Mouse (Mus musculus): Measurements from ENCODE around the gene Gm11639. TPM values are rescaled to one million over a fixed set of nuclear protein-coding genes. Genes with fewer than 3 reads are reported as not detected.

Gm11639 gene
- total and polyA plus RNA-seq, 3 experiments, result 0.02 to 0.05 TPM; not detected in 1

- Histone ChIP-seq H3K36me3 (ENCODE audit: control insufficient read depth, insufficient read depth, low read length) (no peaks in the 10 kb centered on the region), H3K79me2 (replicated peaks; ENCODE audit: control insufficient read depth, insufficient read depth, low read length) (no peaks in the 10 kb centered on the region), H3K27me3 (ENCODE audit: control insufficient read depth, insufficient read depth, low read length) (no peaks in the 10 kb centered on the region), H3K9ac (ENCODE audit: low read depth, low read length) (no peak overlapping the region), H3K4me1 (ENCODE audit: control insufficient read depth, insufficient read depth, low read length) (no peaks in the 10 kb centered on the region), H3K4me3 (no peak overlapping the region), H3K27ac (no peak overlapping the region)
- intact Hi-C loops (cut with DNase I), result no loop called here
- WGBS, result 40% methylated on average over 3 of the region's 3 CpGs
- TF ChIP-seq CTCF (IDR thresholded peaks at IDR 0.05) (no peak), EP300 (IDR thresholded peaks at IDR 0.05; ENCODE audit: insufficient read depth, low read depth, low read length) (no peak), POLR2A (IDR thresholded peaks at IDR 0.05; ENCODE audit: insufficient read depth, low read depth, low read length) (no peak)
- no peak for DNase-seq
These were observed 463.8 kb downstream of the Gm11639 start for GRCm38 (mm10) chr11:105149353-105149752.

- no peak for DNase-seq
- intact Hi-C loops (cut with DNase I), result no loop called here
- no peak overlapping the region for H3K27ac ChIP-seq
- no peaks in the 10 kb centered on the region for H3K27me3 ChIP-seq (ENCODE audit: control insufficient read depth, insufficient read depth, low read length)
- H3K4me3 ChIP-seq, result no peak overlapping the region
- no peaks in the 10 kb centered on the region for H3K4me1 ChIP-seq (ENCODE audit: control insufficient read depth, insufficient read depth, low read length)
- H3K79me2 ChIP-seq (replicated peaks; ENCODE audit: control insufficient read depth, insufficient read depth, low read length), result no peaks in the 10 kb centered on the region
- no peak for TF ChIP-seq CTCF (IDR thresholded peaks at IDR 0.05)
- no peak for TF ChIP-seq POLR2A (IDR thresholded peaks at IDR 0.05; ENCODE audit: insufficient read depth, low read depth, low read length)
- no peak for TF ChIP-seq EP300 (IDR thresholded peaks at IDR 0.05; ENCODE audit: insufficient read depth, low read depth, low read length)
- H3K36me3 ChIP-seq (ENCODE audit: control insufficient read depth, insufficient read depth, low read length), result no peaks in the 10 kb centered on the region
- H3K9ac ChIP-seq (ENCODE audit: low read depth, low read length), result no peak overlapping the region
- 75% methylated on average over 1 of the region's 1 CpGs for WGBS
These were observed 464.3 kb downstream of the Gm11639 start for GRCm38 (mm10) chr11:105149766-105150165.

- 57% methylated on average over 4 of the region's 4 CpGs for WGBS
- DNase-seq, result no peak
- no peaks in the 10 kb centered on the region for H3K79me2 ChIP-seq (replicated peaks; ENCODE audit: control insufficient read depth, insufficient read depth, low read length)
- no peaks in the 10 kb centered on the region for H3K4me1 ChIP-seq (ENCODE audit: control insufficient read depth, insufficient read depth, low read length)
- TF ChIP-seq POLR2A (IDR thresholded peaks at IDR 0.05; ENCODE audit: insufficient read depth, low read depth, low read length) (no peak), CTCF (IDR thresholded peaks at IDR 0.05) (no peak), EP300 (IDR thresholded peaks at IDR 0.05; ENCODE audit: insufficient read depth, low read depth, low read length) (no peak)
- intact Hi-C loops (cut with DNase I), result no loop called here
- no peak overlapping the region for H3K9ac ChIP-seq (ENCODE audit: low read depth, low read length)
- no peak overlapping the region for H3K27ac ChIP-seq
- H3K27me3 ChIP-seq (ENCODE audit: control insufficient read depth, insufficient read depth, low read length), result no peaks in the 10 kb centered on the region
- H3K4me3 ChIP-seq, result no peak overlapping the region
- no peaks in the 10 kb centered on the region for H3K36me3 ChIP-seq (ENCODE audit: control insufficient read depth, insufficient read depth, low read length)
These were observed 465.2 kb downstream of the Gm11639 start for GRCm38 (mm10) chr11:105150691-105151090.

DNA sequence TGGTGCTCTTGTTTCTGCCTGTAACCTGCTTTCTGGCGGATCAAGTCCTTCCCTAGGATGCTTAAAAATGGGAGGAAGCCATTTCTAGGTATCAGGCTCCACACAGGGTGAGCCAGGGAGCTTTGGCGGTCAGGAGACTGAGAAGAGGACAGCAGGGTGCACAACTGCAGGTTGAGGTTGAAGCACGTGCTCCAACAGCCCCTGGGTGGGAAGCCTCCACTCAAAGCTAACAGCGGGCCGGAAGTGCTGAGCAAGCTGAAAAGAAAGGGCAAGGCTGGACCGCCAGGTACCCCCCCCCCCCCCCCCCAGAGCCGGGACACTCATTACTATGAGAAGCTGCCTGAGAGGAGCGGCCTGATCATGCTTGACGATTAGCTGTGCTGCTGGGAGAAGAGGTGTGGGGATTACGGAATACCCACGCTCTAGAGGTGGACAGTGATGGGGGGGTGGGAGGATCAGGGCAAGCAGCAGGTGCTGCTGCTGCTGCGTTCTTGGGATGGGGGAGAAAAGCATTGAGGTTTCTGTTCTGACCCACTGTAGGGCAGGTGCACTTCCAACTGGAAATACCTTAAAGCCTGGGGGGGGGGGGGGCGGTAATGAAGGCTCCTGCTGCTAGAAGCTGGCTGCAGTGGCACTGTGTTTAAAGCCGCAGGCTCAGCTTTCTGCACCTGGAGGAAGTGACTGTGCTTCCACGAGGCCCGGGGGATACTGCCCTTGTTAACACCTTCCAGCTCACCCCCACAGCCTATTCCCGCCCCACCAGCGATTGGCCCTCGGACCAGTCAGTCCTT is 465.9 kb downstream of the Gm11639 start:
- intact Hi-C loops (cut with DNase I), result no loop called here
- no peak overlapping the region for H3K27ac ChIP-seq
- H3K36me3 ChIP-seq (ENCODE audit: control insufficient read depth, insufficient read depth, low read length), result no peaks in the 10 kb centered on the region
- no peak for DNase-seq
- no peak for TF ChIP-seq CTCF (IDR thresholded peaks at IDR 0.05)
- no peak for TF ChIP-seq POLR2A (IDR thresholded peaks at IDR 0.05; ENCODE audit: insufficient read depth, low read depth, low read length)
- no peak for TF ChIP-seq EP300 (IDR thresholded peaks at IDR 0.05; ENCODE audit: insufficient read depth, low read depth, low read length)
- H3K9ac ChIP-seq (ENCODE audit: low read depth, low read length), result no peak overlapping the region
- 25% methylated on average over 19 of the region's 19 CpGs for WGBS
- H3K4me3 ChIP-seq, result no peak overlapping the region
- no peaks in the 10 kb centered on the region for H3K79me2 ChIP-seq (replicated peaks; ENCODE audit: control insufficient read depth, insufficient read depth, low read length)
- no peaks in the 10 kb centered on the region for H3K4me1 ChIP-seq (ENCODE audit: control insufficient read depth, insufficient read depth, low read length)
- H3K27me3 ChIP-seq (ENCODE audit: control insufficient read depth, insufficient read depth, low read length), result no peaks in the 10 kb centered on the region

DNA sequence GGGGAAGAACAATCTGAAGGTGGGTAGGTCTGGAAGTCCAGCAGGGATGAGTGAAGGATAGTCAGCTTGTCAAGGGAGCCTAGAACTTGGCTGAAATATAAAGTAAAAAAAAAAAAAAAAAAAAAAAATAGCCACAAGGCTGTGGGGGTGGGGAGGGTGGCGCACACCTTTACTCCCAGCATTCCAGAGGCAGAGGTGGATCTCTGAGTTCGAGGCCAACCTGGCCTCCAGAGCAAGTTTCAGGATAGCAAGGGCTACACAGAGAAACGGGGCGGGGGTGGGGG is 466.5 kb downstream of the Gm11639 start:
- 52% methylated on average over 4 of the region's 4 CpGs for WGBS
- H3K4me1 ChIP-seq (ENCODE audit: control insufficient read depth, insufficient read depth, low read length), result no peaks in the 10 kb centered on the region
- H3K4me3 ChIP-seq, result no peak overlapping the region
- no peak for DNase-seq
- intact Hi-C loops (cut with DNase I), result no loop called here
- H3K79me2 ChIP-seq (replicated peaks; ENCODE audit: control insufficient read depth, insufficient read depth, low read length), result no peaks in the 10 kb centered on the region
- no peak overlapping the region for H3K27ac ChIP-seq
- H3K27me3 ChIP-seq (ENCODE audit: control insufficient read depth, insufficient read depth, low read length), result no peaks in the 10 kb centered on the region
- H3K9ac ChIP-seq (ENCODE audit: low read depth, low read length), result no peak overlapping the region
- TF ChIP-seq POLR2A (IDR thresholded peaks at IDR 0.05; ENCODE audit: insufficient read depth, low read depth, low read length) (no peak), CTCF (IDR thresholded peaks at IDR 0.05) (no peak), EP300 (IDR thresholded peaks at IDR 0.05; ENCODE audit: insufficient read depth, low read depth, low read length) (no peak)
- H3K36me3 ChIP-seq (ENCODE audit: control insufficient read depth, insufficient read depth, low read length), result no peaks in the 10 kb centered on the region

GRCm38 (mm10) chr11:105152357-105152899 is 466.9 kb downstream of the Gm11639 start:
- no peak for DNase-seq
- no peaks in the 10 kb centered on the region for H3K79me2 ChIP-seq (replicated peaks; ENCODE audit: control insufficient read depth, insufficient read depth, low read length)
- no peaks in the 10 kb centered on the region for H3K36me3 ChIP-seq (ENCODE audit: control insufficient read depth, insufficient read depth, low read length)
- H3K27me3 ChIP-seq (ENCODE audit: control insufficient read depth, insufficient read depth, low read length), result no peaks in the 10 kb centered on the region
- no peak overlapping the region for H3K9ac ChIP-seq (ENCODE audit: low read depth, low read length)
- WGBS, result 79% methylated on average over 11 of the region's 11 CpGs
- intact Hi-C loops (cut with DNase I), result no loop called here
- H3K4me3 ChIP-seq, result no peak overlapping the region
- no peak overlapping the region for H3K27ac ChIP-seq
- H3K4me1 ChIP-seq (ENCODE audit: control insufficient read depth, insufficient read depth, low read length), result no peaks in the 10 kb centered on the region
- no peak for TF ChIP-seq CTCF (IDR thresholded peaks at IDR 0.05)
- no peak for TF ChIP-seq POLR2A (IDR thresholded peaks at IDR 0.05; ENCODE audit: insufficient read depth, low read depth, low read length)
- TF ChIP-seq EP300 (IDR thresholded peaks at IDR 0.05; ENCODE audit: insufficient read depth, low read depth, low read length), result no peak
